Mouse (Mus musculus) Patski (cell line): Measurements from ENCODE around the gene Atraid. TPM values are rescaled to one million over a fixed set of nuclear protein-coding genes. Genes with fewer than 3 reads are reported as not detected.
"Not testable (repeated sequence)": the region's sequence is repeated elsewhere in the genome, so short reads cannot be mapped to it uniquely, and the experiment has no call there.

Experiments
- ATAC-seq: fragments of 100-300 bp; one replicate; pipeline ENCODE4 v1.8.0; 2021
- CTCF ChIA-PET: fragments of 350-600 bp; sonication (Branson Sonifier 250); formaldehyde crosslinking; loops from one replicate; lab custom pipeline; 2022; ENCODE audit warnings: inconsistent platforms; lab: Charles Lee
- POLR2A ChIA-PET: fragments of 350-600 bp; sonication (Branson Sonifier 250); formaldehyde crosslinking; loops from one replicate; lab custom pipeline; 2022; ENCODE audit warnings: antibody characterized with exemption, inconsistent platforms; lab: Charles Lee
- DNase-seq: peaks from one replicate; pipeline ENCODE4 v3.0.0-alpha.2; 2011; ENCODE audit warnings: low read depth, low spot score
- H3K27me3 ChIP-seq: fragments of 371-371 bp; one replicate; pipeline ENCODE4 v1.5.1; 2021
- CTCF ChIP-seq: fragments of 100-300 bp; IDR thresholded peaks from one replicate; pipeline ENCODE4 v1.5.1; 2021
- in situ Hi-C: fragments of 300-500 bp; cut with MboI; formaldehyde crosslinking; loops from 3 replicates; pipeline ENCODE4 v1.11.1; 2018; ENCODE audit warnings: low pct_unique_long_range_greater_than_20kb, mixed read lengths
- polyA plus RNA-seq: library from polyadenylated mRNA; unstranded; gene quantifications from one replicate; pipeline ENCODE4 v1.2.3, GENCODE M21; 2021

The Atraid gene
- polyA plus RNA-seq, 1 experiment from 2014 or later, result 118 TPM

- no peak for TF ChIP-seq CTCF
- ChIA-PET CTCF (interaction anchor here (0.9 to 2.7 kb wide), 10 partner anchors 11 to 127 kb away, joined by 3 to 9 read pairs (median 4); partner anchors contain the start of gene Khk), POLR2A (interaction anchor here (0.6 to 1.3 kb wide), 5 partner anchors 17 to 90 kb away, joined by 5 to 7 read pairs (median 5); no protein-coding TSS in a partner anchor)
- H3K27me3 ChIP-seq, result no peaks in the 10 kb centered on the region
- in situ Hi-C loops, result no loop called here
- ATAC-seq (peak; percentile 36), DNase-seq (peak; percentile 43)
These were observed 890 bp downstream of the Atraid start, which contains the start of gene Slc5a6 for GRCm38 (mm10) chr5:31048763-31049641. Gene Slc5a6, minus strand, starts transcription at chr5:31048924.

GRCm38 (mm10) chr5:31050427-31050826, 2.3 kb downstream of the Atraid start:
- ChIA-PET POLR2A (no interaction called here), CTCF (interaction anchor here (1.1 to 2.6 kb wide), 4 partner anchors 38 to 129 kb away, joined by 3 to 6 read pairs (median 4); partner anchors contain the start of gene Khk)
- in situ Hi-C loops, result no loop called here
- DNase-seq (no peak), ATAC-seq (no peak)
- peak; percentile 30 for TF ChIP-seq CTCF
- H3K27me3 ChIP-seq, result no peaks in the 10 kb centered on the region

- ChIA-PET CTCF (interaction anchor here (1.1 to 2.0 kb wide), 3 partner anchors 16 to 89 kb away, joined by 3 to 5 read pairs (median 3); no protein-coding TSS in a partner anchor), POLR2A (interaction anchor here (1.2 kb wide), 1 partner anchor 141 kb away, joined by 3 read pairs; no protein-coding TSS in a partner anchor)
- in situ Hi-C loops, ATAC-seq, H3K27me3 ChIP-seq, DNase-seq: not testable (repeated sequence)
These were observed 5.6 kb downstream of the Atraid start for GRCm38 (mm10) chr5:31053728-31054127.

GRCm38 (mm10) chr5:31054261-31055215, 6.4 kb downstream of the Atraid start, which contains the start of gene Cad:
Gene Cad, plus strand, starts transcription at chr5:31054780.
- in situ Hi-C loops, result no loop called here
- DNase-seq, result peak; percentile 51
- CTCF ChIA-PET, result interaction anchor here (0.9 to 1.5 kb wide), 4 partner anchors 9 to 90 kb away, joined by 3 read pairs; no protein-coding TSS in a partner anchor
- POLR2A ChIA-PET, result interaction anchor here (1.0 to 1.2 kb wide), 3 partner anchors 21 to 140 kb away, joined by 3 read pairs; no protein-coding TSS in a partner anchor
- peak; percentile 94 for ATAC-seq
- no peak for TF ChIP-seq CTCF
- H3K27me3 ChIP-seq, result no peaks in the 10 kb centered on the region

- DNase-seq (no peak), ATAC-seq (peak; percentile 10)
- no peaks in the 10 kb centered on the region for H3K27me3 ChIP-seq
- ChIA-PET POLR2A (interaction anchor here (1.0 to 1.2 kb wide), 2 partner anchors 20 to 96 kb away, joined by 3 read pairs; no protein-coding TSS in a partner anchor), CTCF (interaction anchor here (0.7 to 1.5 kb wide), 4 partner anchors 10 to 91 kb away, joined by 3 read pairs; no protein-coding TSS in a partner anchor)
- TF ChIP-seq CTCF, result no peak
- in situ Hi-C loops, result no loop called here
These were observed 7.4 kb downstream of the Atraid start for GRCm38 (mm10) chr5:31055216-31056140.

GRCm38 (mm10) chr5:31069810-31070209, 21.7 kb downstream of the Atraid start:
- in situ Hi-C loops, result no loop called here
- ChIA-PET POLR2A (no interaction called here), CTCF (interaction anchor here (1.1 to 2.7 kb wide), 4 partner anchors 11 to 16 kb away, joined by 3 to 15 read pairs (median 3); partner anchors contain the start of gene Cad)
- no peak for DNase-seq
- ATAC-seq, result no peak
- no peaks in the 10 kb centered on the region for H3K27me3 ChIP-seq
- no peak for TF ChIP-seq CTCF

GRCm38 (mm10) chr5:31071059-31071458, 22.9 kb downstream of the Atraid start:
- POLR2A ChIA-PET, result no interaction called here
- in situ Hi-C loops, result no loop called here
- CTCF ChIA-PET, result interaction anchor here (2.7 kb wide), 1 partner anchor 10 kb away, joined by 15 read pairs; no protein-coding TSS in a partner anchor
- DNase-seq, result no peak
- no peak for TF ChIP-seq CTCF
- H3K27me3 ChIP-seq, result no peaks in the 10 kb centered on the region
- no peak for ATAC-seq

- POLR2A ChIA-PET, result no interaction called here
- DNase-seq (no peak), ATAC-seq (no peak)
- in situ Hi-C loops, result no loop called here
- CTCF ChIA-PET, result interaction anchor here (1.2 to 1.9 kb wide), 3 partner anchors 9 to 10 kb away, joined by 3 to 5 read pairs (median 3); no protein-coding TSS in a partner anchor
- H3K27me3 ChIP-seq, result no peaks in the 10 kb centered on the region
- TF ChIP-seq CTCF, result no peak
These were observed 23.7 kb downstream of the Atraid start for GRCm38 (mm10) chr5:31071821-31072220.
